Mouse (Mus musculus): ENCODE results near the gene Steap2.

The Steap2 gene

GRCm38 (mm10) chr5:5668920-5669319 is 25.5 kb downstream of the Steap2 start:
- no peak for DNase-seq (ENCODE audit: low read depth in 1 of 2, low spot score in 2 of 2)

GRCm38 (mm10) chr5:5664371-5664926 is 29.9 kb downstream of the Steap2 start:
- DNase-seq (ENCODE audit: low read depth in 1 of 2, low spot score in 2 of 2): no peak

- DNase-seq (ENCODE audit: low read depth in 1 of 2, low spot score in 2 of 2): no peak
Observed at GRCm38 (mm10) chr5:5663655-5664370, 30.6 kb downstream of the Steap2 start, which contains the start of gene Cfap69. Cfap69 (minus strand) TSS chr5:5664239.

- DNase-seq (ENCODE audit: low read depth in 1 of 2, low spot score in 2 of 2): no peak
Observed at GRCm38 (mm10) chr5:5663057-5663456, 31.3 kb downstream of the Steap2 start.

- DNase-seq (ENCODE audit: low read depth in 1 of 2, low spot score in 2 of 2): no peak
Observed at GRCm38 (mm10) chr5:5658680-5659079, 35.7 kb downstream of the Steap2 start.

- DNase-seq (ENCODE audit: low read depth in 1 of 2, low spot score in 2 of 2): no peak
Observed at GRCm38 (mm10) chr5:5657932-5658331, 36.4 kb downstream of the Steap2 start.

- DNase-seq (ENCODE audit: low read depth in 1 of 2, low spot score in 2 of 2): no peak
Observed at GRCm38 (mm10) chr5:5648817-5649569, 45.4 kb downstream of the Steap2 start.

- DNase-seq (ENCODE audit: low read depth in 1 of 2, low spot score in 2 of 2): no peak
Observed at GRCm38 (mm10) chr5:5646173-5646572, 48.2 kb downstream of the Steap2 start.

GRCm38 (mm10) chr5:5638496-5638895 is 55.9 kb downstream of the Steap2 start:
- DNase-seq (ENCODE audit: low read depth in 1 of 2, low spot score in 2 of 2): no peak

- no peak for DNase-seq (ENCODE audit: low read depth in 1 of 2, low spot score in 2 of 2)
Observed at GRCm38 (mm10) chr5:5625491-5625890, 68.9 kb downstream of the Steap2 start.

GRCm38 (mm10) chr5:5618329-5618728 is 76.0 kb downstream of the Steap2 start:
- DNase-seq (ENCODE audit: low read depth in 1 of 2, low spot score in 2 of 2): no peak
